Mouse (Mus musculus): ENCODE results near the gene Baz1b. TPM values are rescaled to one million over a fixed set of nuclear protein-coding genes. Genes with fewer than 3 reads are reported as not detected.

Gene Baz1b
- total and polyA plus RNA-seq, 3 experiments = 44.5 to 81.5 (median 72.9) TPM

GRCm38 (mm10) chr5:135179616-135180015 lies 7.4 kb upstream of the Baz1b start:
- no peak overlapping the region for H3K27ac ChIP-seq (ENCODE audit: control insufficient read depth, low read depth, low read length)
- no peak overlapping the region for H3K9ac ChIP-seq (ENCODE audit: control insufficient read depth, low read depth, low read length, poor library complexity, severe bottlenecking)
- DNase-seq (ENCODE audit: low read depth, low spot score) = no peak
- no peak overlapping the region for H3K4me3 ChIP-seq (ENCODE audit: control insufficient read depth in 1 of 2, insufficient read depth in 1 of 2, low read depth in 2 of 2, low read length in 2 of 2)
- H3K79me2 ChIP-seq (ENCODE audit: control insufficient read depth, insufficient read depth, low read length, poor library complexity) = no peaks in the 10 kb centered on the region
- no peaks in the 10 kb centered on the region for H3K9me3 ChIP-seq (replicated peaks; ENCODE audit: insufficient read depth, low read length)
- TF ChIP-seq ELF1 (IDR thresholded peaks at IDR 0.05; ENCODE audit: low read depth, low read length) = no peak
- TF ChIP-seq TCF12 (IDR thresholded peaks at IDR 0.05; ENCODE audit: low read depth, low read length) = no peak
- no peak for TF ChIP-seq SIN3A (IDR thresholded peaks at IDR 0.05; ENCODE audit: low read length)
- no peak for TF ChIP-seq MXI1 (IDR thresholded peaks at IDR 0.05; ENCODE audit: low read depth, low read length)
- no peak for TF ChIP-seq USF2 (IDR thresholded peaks at IDR 0.05; ENCODE audit: borderline replicate concordance in 1 of 2, insufficient read depth in 1 of 2, low read depth in 1 of 2, low read length in 2 of 2)
- TF ChIP-seq HCFC1 (IDR thresholded peaks at IDR 0.05; ENCODE audit: low read depth, low read length) = no peak
- no peaks in the 10 kb centered on the region for H3K4me1 ChIP-seq (ENCODE audit: control insufficient read depth in 1 of 2, insufficient read depth in 2 of 2, low read length in 2 of 2)
- peaks cover 0 to 11% of the 10 kb centered on the region in 2 experiments; a peak in 2 of 4 replicates for H3K36me3 ChIP-seq (ENCODE audit: control insufficient read depth in 1 of 2, insufficient read depth in 2 of 2, low read length in 2 of 2)
- H3K27me3 ChIP-seq (ENCODE audit: control insufficient read depth in 1 of 2, insufficient read depth in 2 of 2, low read length in 2 of 2) = no peaks in the 10 kb centered on the region

GRCm38 (mm10) chr5:135180796-135181195 lies 6.3 kb upstream of the Baz1b start:
- Histone ChIP-seq H3K9me3 (replicated peaks; ENCODE audit: insufficient read depth, low read length) (no peaks in the 10 kb centered on the region), H3K27ac (ENCODE audit: control insufficient read depth, low read depth, low read length) (no peak overlapping the region), H3K79me2 (ENCODE audit: control insufficient read depth, insufficient read depth, low read length, poor library complexity) (no peaks in the 10 kb centered on the region), H3K27me3 (ENCODE audit: control insufficient read depth in 1 of 2, insufficient read depth in 2 of 2, low read length in 2 of 2) (no peaks in the 10 kb centered on the region), H3K4me1 (ENCODE audit: control insufficient read depth in 1 of 2, insufficient read depth in 2 of 2, low read length in 2 of 2) (no peaks in the 10 kb centered on the region; a peak in 1 of 4 replicates), H3K9ac (ENCODE audit: control insufficient read depth, low read depth, low read length, poor library complexity, severe bottlenecking) (no peak overlapping the region), H3K36me3 (ENCODE audit: control insufficient read depth in 1 of 2, insufficient read depth in 2 of 2, low read length in 2 of 2) (peaks cover 2 to 11% of the 10 kb centered on the region in 2 experiments), H3K4me3 (ENCODE audit: control insufficient read depth in 1 of 2, insufficient read depth in 1 of 2, low read depth in 2 of 2, low read length in 2 of 2) (no peak overlapping the region)
- no peak for DNase-seq (ENCODE audit: low read depth, low spot score)
- no peak for TF ChIP-seq RAD21 (IDR thresholded peaks at IDR 0.05; ENCODE audit: low read depth, low read length)
- no peak for TF ChIP-seq MAFK (IDR thresholded peaks at IDR 0.05; ENCODE audit: borderline replicate concordance, low read depth, low read length)
- TF ChIP-seq POLR2AphosphoS2 (IDR thresholded peaks at IDR 0.05; ENCODE audit: low read length) = no peak
- no peak for TF ChIP-seq GABPA (IDR thresholded peaks at IDR 0.05; ENCODE audit: low read depth, low read length)
- TF ChIP-seq CTCF (IDR thresholded peaks at IDR 0.05 in 2 of 3, conservative IDR thresholded peaks at IDR 0.05 in 1 of 3; ENCODE audit: control insufficient read depth in 1 of 3, insufficient read depth in 1 of 3, low read depth in 2 of 3, low read length in 3 of 3, poor library complexity in 1 of 3, severe bottlenecking in 1 of 3) = no peak
- TF ChIP-seq POLR2AphosphoS5 (IDR thresholded peaks at IDR 0.05; ENCODE audit: borderline replicate concordance, low read depth, low read length) = no peak
- TF ChIP-seq CHD2 (IDR thresholded peaks at IDR 0.05; ENCODE audit: low read length) = no peak
- no peak for TF ChIP-seq MAZ (IDR thresholded peaks at IDR 0.05; ENCODE audit: low read depth, low read length)
- no peak for TF ChIP-seq ZNF384 (IDR thresholded peaks at IDR 0.05; ENCODE audit: low read depth, low read length)
- no peak for TF ChIP-seq SIN3A (IDR thresholded peaks at IDR 0.05; ENCODE audit: low read length)
- TF ChIP-seq RCOR1 (IDR thresholded peaks at IDR 0.05; ENCODE audit: low read depth, low read length) = no peak
